Mouse (Mus musculus) CH12.LX (cell line): ENCODE results near the gene Manbal. TPM values are rescaled to one million over a fixed set of nuclear protein-coding genes. Genes with fewer than 3 reads are reported as not detected.
A peak's percentile ranks its signal among the peaks of the same experiment; 100 is the strongest.

Experiments used
- DNase-seq: peaks from one replicate; pipeline ENCODE4 v3.0.0-alpha.2; 2013; ENCODE audit errors: extremely low read depth
- H3K27ac ChIP-seq: 2 replicates; pipeline ENCODE4 v1.5.1; 2012; ENCODE audit warnings: low read depth, mild to moderate bottlenecking, control low read depth, moderate library complexity; ENCODE audit not compliant: insufficient read depth
- H3K27me3 ChIP-seq: replicated peaks from 2 replicates; pipeline ENCODE3; 2012; ENCODE audit warnings: inconsistent platforms
- H3K36me3 ChIP-seq, 2 experiments: replicated peaks in 1 of 2; 2 replicates each; pipeline versions ENCODE3 to v1.6.1; 2012; ENCODE audit warnings: inconsistent platforms in 1 of 2, low read length in 1 of 2, mild to moderate bottlenecking in 1 of 2, mixed read lengths in 1 of 2, moderate library complexity in 1 of 2; ENCODE audit not compliant: control insufficient read depth in 1 of 2, insufficient read depth in 1 of 2
- H3K4me1 ChIP-seq, 2 experiments: 2 replicates each; pipeline ENCODE4 v1.6.1; 2012; ENCODE audit warnings: inconsistent platforms in 1 of 2, moderate library complexity in 1 of 2; ENCODE audit not compliant: insufficient read depth in 2 of 2, control insufficient read depth in 1 of 2
- H3K4me2 ChIP-seq: 2 replicates; pipeline ENCODE4 v1.6.1; 2012; ENCODE audit warnings: low read depth, mild to moderate bottlenecking, control low read depth; ENCODE audit not compliant: poor library complexity, insufficient read depth, severe bottlenecking
- H3K4me3 ChIP-seq, 3 experiments: fragments of 150-350 bp in 1 of 3; sonication (generic) in 1 of 3; replicated peaks in 1 of 3; 2 replicates each; pipeline versions ENCODE3 to v1.5.1; 2011 to 2012; ENCODE audit warnings: low read depth in 2 of 3, low read length in 2 of 3, mild to moderate bottlenecking in 2 of 3, moderate library complexity in 2 of 3, control low read depth in 1 of 3, improper control_type of control experiment in 1 of 3, inconsistent platforms in 1 of 3, mixed read lengths in 1 of 3; ENCODE audit not compliant: poor library complexity in 1 of 3
- H3K79me2 ChIP-seq: replicated peaks from 2 replicates; pipeline ENCODE4 v1.6.1; 2012; ENCODE audit warnings: mild to moderate bottlenecking, moderate library complexity; ENCODE audit not compliant: control insufficient read depth, poor library complexity, insufficient read depth, severe bottlenecking; ENCODE audit errors: extremely low read depth
- H3K9ac ChIP-seq: 2 replicates; pipeline ENCODE4 v1.6.1; 2012; ENCODE audit warnings: low read depth, mild to moderate bottlenecking, control low read depth, moderate library complexity; ENCODE audit not compliant: insufficient read depth
- H3K9me3 ChIP-seq: replicated peaks from 2 replicates; pipeline ENCODE3; 2012; ENCODE audit warnings: low read length, inconsistent platforms, mixed read lengths
- BHLHE40 ChIP-seq: IDR thresholded peaks from 2 replicates; pipeline ENCODE4 v1.6.1; 2011; ENCODE audit warnings: mild to moderate bottlenecking, low read depth, low read length, improper control_type of control experiment
- CHD1 ChIP-seq: IDR thresholded peaks from 2 replicates; pipeline ENCODE4 v1.6.1; 2012; ENCODE audit warnings: low read depth, low read length, improper control_type of control experiment, inconsistent platforms
- CHD2 ChIP-seq: IDR thresholded peaks from 2 replicates; pipeline ENCODE4 v1.6.1; 2011; ENCODE audit warnings: low read length, improper control_type of control experiment
- CTCF ChIP-seq, 2 experiments: IDR thresholded peaks in 1 of 2; conservative IDR thresholded peaks in 1 of 2; 2 replicates each; pipeline ENCODE4 v1.5.1; 2011 to 2012; ENCODE audit warnings: low read depth in 2 of 2, low read length in 2 of 2, improper control_type of control experiment in 1 of 2, inconsistent platforms in 1 of 2, mild to moderate bottlenecking in 1 of 2, moderate library complexity in 1 of 2
- E2F4 ChIP-seq: IDR thresholded peaks from 2 replicates; pipeline ENCODE4 v1.6.1; 2011; ENCODE audit warnings: low read depth, low read length, improper control_type of control experiment; ENCODE audit not compliant: insufficient replicate concordance
- ELF1 ChIP-seq: IDR thresholded peaks from 2 replicates; pipeline ENCODE4 v1.6.1; 2014; ENCODE audit warnings: low read depth, mild to moderate bottlenecking, inconsistent platforms, low read length, improper control_type of control experiment
- EP300 ChIP-seq: IDR thresholded peaks from 2 replicates; pipeline ENCODE4 v1.6.1; 2011; ENCODE audit warnings: low read length, improper control_type of control experiment
- ETS1 ChIP-seq: conservative IDR thresholded peaks from 2 replicates; pipeline ENCODE4 v1.6.1; 2012; ENCODE audit warnings: low read depth, mild to moderate bottlenecking, inconsistent platforms, low read length, improper control_type of control experiment, moderate library complexity
- GABPA ChIP-seq: IDR thresholded peaks from 2 replicates; pipeline ENCODE4 v1.6.1; 2012; ENCODE audit warnings: low read depth, low read length, improper control_type of control experiment, inconsistent platforms; ENCODE audit not compliant: insufficient replicate concordance
- HCFC1 ChIP-seq: IDR thresholded peaks from 2 replicates; pipeline ENCODE4 v1.6.1; 2012; ENCODE audit warnings: low read depth, mild to moderate bottlenecking, inconsistent platforms, low read length, improper control_type of control experiment
- IRF4 ChIP-seq: IDR thresholded peaks from 2 replicates; pipeline ENCODE4 v1.6.1; 2014; ENCODE audit warnings: low read depth, mild to moderate bottlenecking, inconsistent platforms, low read length, improper control_type of control experiment
- JUN ChIP-seq: IDR thresholded peaks from 2 replicates; pipeline ENCODE4 v1.6.1; 2011; ENCODE audit warnings: low read depth, mild to moderate bottlenecking, low read length, improper control_type of control experiment, moderate library complexity; ENCODE audit not compliant: insufficient read depth
- JUND ChIP-seq: conservative IDR thresholded peaks from 2 replicates; pipeline ENCODE4 v1.6.1; 2011; ENCODE audit warnings: low read depth, low read length, improper control_type of control experiment
- KAT2A ChIP-seq: IDR thresholded peaks from 2 replicates; pipeline ENCODE4 v1.6.1; 2012; ENCODE audit warnings: low read length, improper control_type of control experiment, inconsistent platforms; ENCODE audit not compliant: insufficient replicate concordance
- MAFK ChIP-seq: IDR thresholded peaks from 2 replicates; pipeline ENCODE4 v1.6.1; 2011; ENCODE audit warnings: low read length, improper control_type of control experiment; ENCODE audit not compliant: insufficient replicate concordance
- MAX ChIP-seq: IDR thresholded peaks from 2 replicates; pipeline ENCODE4 v1.6.1; 2011; ENCODE audit warnings: low read length, improper control_type of control experiment
- MAZ ChIP-seq: IDR thresholded peaks from 2 replicates; pipeline ENCODE4 v1.6.1; 2012; ENCODE audit warnings: low read depth, mild to moderate bottlenecking, inconsistent platforms, low read length, improper control_type of control experiment, moderate library complexity
- MEF2A ChIP-seq: IDR thresholded peaks from 2 replicates; pipeline ENCODE4 v1.6.1; 2014; ENCODE audit warnings: low read depth, mild to moderate bottlenecking, inconsistent platforms, low read length, improper control_type of control experiment, borderline replicate concordance
- MXI1 ChIP-seq: IDR thresholded peaks from 2 replicates; pipeline ENCODE4 v1.6.1; 2011; ENCODE audit warnings: mild to moderate bottlenecking, low read depth, low read length, improper control_type of control experiment
- MYC ChIP-seq: IDR thresholded peaks from 2 replicates; pipeline ENCODE4 v1.6.1; 2011; ENCODE audit warnings: low read depth, mild to moderate bottlenecking, improper control_type of control experiment, low read length
- NELFE ChIP-seq: IDR thresholded peaks from 2 replicates; pipeline ENCODE4 v1.6.1; 2011; ENCODE audit warnings: low read depth, low read length, improper control_type of control experiment
- NRF1 ChIP-seq: IDR thresholded peaks from 2 replicates; pipeline ENCODE4 v1.6.1; 2014; ENCODE audit warnings: low read depth, mild to moderate bottlenecking, inconsistent platforms, low read length, improper control_type of control experiment, moderate library complexity
- PAX5 ChIP-seq: IDR thresholded peaks from 2 replicates; pipeline ENCODE4 v1.6.1; 2012; ENCODE audit warnings: low read length, inconsistent platforms, mixed read lengths
- POLR2A ChIP-seq: IDR thresholded peaks from 2 replicates; pipeline ENCODE4 v1.6.1; 2011; ENCODE audit warnings: low read depth, mild to moderate bottlenecking, improper control_type of control experiment, low read length
- POLR2AphosphoS2 ChIP-seq: IDR thresholded peaks from 2 replicates; pipeline ENCODE4 v1.6.1; 2011; ENCODE audit warnings: low read depth, low read length, improper control_type of control experiment
- RAD21 ChIP-seq: IDR thresholded peaks from 2 replicates; pipeline ENCODE4 v1.6.1; 2011; ENCODE audit warnings: low read depth, mild to moderate bottlenecking, low read length, improper control_type of control experiment, moderate library complexity
- RCOR1 ChIP-seq: conservative IDR thresholded peaks from 2 replicates; pipeline ENCODE4 v1.6.1; 2012; ENCODE audit warnings: low read depth, mild to moderate bottlenecking, inconsistent platforms, low read length, improper control_type of control experiment
- SIN3A ChIP-seq: IDR thresholded peaks from 2 replicates; pipeline ENCODE4 v1.6.1; 2012; ENCODE audit warnings: low read length, improper control_type of control experiment, inconsistent platforms
- SMC3 ChIP-seq: IDR thresholded peaks from 2 replicates; pipeline ENCODE4 v1.6.1; 2011; ENCODE audit warnings: low read depth, low read length, improper control_type of control experiment
- TBP ChIP-seq: conservative IDR thresholded peaks from 2 replicates; pipeline ENCODE4 v1.6.1; 2011; ENCODE audit warnings: low read depth, low read length, improper control_type of control experiment
- TCF12 ChIP-seq: IDR thresholded peaks from 2 replicates; pipeline ENCODE4 v1.6.1; 2014; ENCODE audit warnings: low read depth, mild to moderate bottlenecking, inconsistent platforms, low read length, improper control_type of control experiment
- UBTF ChIP-seq: IDR thresholded peaks from 2 replicates; pipeline ENCODE4 v1.6.1; 2012; ENCODE audit warnings: low read depth, mild to moderate bottlenecking, inconsistent platforms, low read length, improper control_type of control experiment, moderate library complexity
- USF1 ChIP-seq: IDR thresholded peaks from 2 replicates; pipeline ENCODE4 v1.6.1; 2014; ENCODE audit warnings: low read depth, mild to moderate bottlenecking, inconsistent platforms, low read length, improper control_type of control experiment
- USF2 ChIP-seq: conservative IDR thresholded peaks from 2 replicates; pipeline ENCODE4 v1.6.1; 2011; ENCODE audit warnings: low read depth, low read length, improper control_type of control experiment
- ZC3H11A ChIP-seq: IDR thresholded peaks from 2 replicates; pipeline ENCODE4 v1.6.1; 2012; ENCODE audit warnings: low read depth, mild to moderate bottlenecking, inconsistent platforms, low read length, improper control_type of control experiment
- ZKSCAN1 ChIP-seq: IDR thresholded peaks from 2 replicates; pipeline ENCODE4 v1.6.1; 2012; ENCODE audit warnings: low read depth, inconsistent platforms, low read length, improper control_type of control experiment, borderline replicate concordance
- ZMIZ1 ChIP-seq: IDR thresholded peaks from 2 replicates; pipeline ENCODE4 v1.6.1; 2012; ENCODE audit warnings: low read depth, mild to moderate bottlenecking, inconsistent platforms, low read length, improper control_type of control experiment
- ZNF384 ChIP-seq: IDR thresholded peaks from 2 replicates; pipeline ENCODE4 v1.6.1; 2012; ENCODE audit warnings: low read depth, low read length, improper control_type of control experiment, inconsistent platforms
- dilution Hi-C: fragments of 300-500 bp; cut with MboI; formaldehyde crosslinking; loops from 2 replicates; pipeline ENCODE4 v1.14.3; 2020; ENCODE audit warnings: low sequenced_read_pairs; ENCODE audit not compliant: extremely low pct_unique_long_range_greater_than_20kb, extremely low pct_ligation_motif_present
- in situ Hi-C: fragments of 300-500 bp; cut with MboI; formaldehyde crosslinking; loops from 3 replicates; pipeline ENCODE4 v1.14.3; 2019; ENCODE audit warnings: low sequenced_read_pairs, low pct_ligation_motif_present, low pct_unique_long_range_greater_than_20kb, mixed read lengths
- polyA plus RNA-seq: library from polyadenylated mRNA; unstranded; fragments of >175 nt; gene quantifications from 2 replicates; pipeline ENCODE4 v1.2.1, GENCODE M21; 2012; ENCODE audit warnings: low read depth; ENCODE audit not compliant: insufficient read length
- total RNA-seq, 2 experiments: library from RNA; depleted of rRNA; stranded (reverse); fragments of 300-350 nt in 1 of 2; fragments of >200 nt in 1 of 2; gene quantifications; 2 replicates each; pipeline ENCODE4 v1.2.3; 2012 to 2014

Manbal gene
- total and polyA plus RNA-seq, 3 experiments, result 13.7 to 29.4 (median 17.0) TPM

DNA sequence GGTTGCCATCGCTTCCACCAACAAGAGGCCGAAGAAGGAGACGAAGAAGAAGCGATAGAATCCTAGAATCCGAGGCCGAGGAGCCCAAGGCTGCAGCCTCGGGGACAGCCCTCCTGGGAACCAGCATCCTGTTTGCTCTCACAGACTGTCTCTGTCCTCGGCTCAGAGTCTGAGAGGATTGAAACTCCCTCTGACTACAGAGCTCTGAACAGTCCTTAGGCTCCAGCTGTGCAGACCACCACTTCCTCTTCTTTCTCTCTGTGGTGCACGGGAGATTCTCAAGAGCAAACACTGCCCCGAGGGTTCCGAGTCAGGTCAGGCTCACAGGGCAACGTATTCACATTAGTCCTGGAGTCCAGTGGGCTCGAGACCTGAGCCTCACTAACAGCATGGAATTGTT lies 28.6 kb downstream of the Manbal start:
- TF ChIP-seq EP300 (peak; percentile 80), MXI1 (no peak), CTCF (conservative IDR thresholded peaks at IDR 0.05 in 1 of 2, IDR thresholded peaks at IDR 0.05 in 1 of 2; ENCODE audit: low read depth in 2 of 2, low read length in 2 of 2) (no peak), ZKSCAN1 (no peak), ZMIZ1 (no peak), MYC (no peak), CHD1 (no peak), IRF4 (peak; percentile 64; the same call in 1 of the 2 replicates), BHLHE40 (peak; percentile 84), ETS1 (peak; percentile 68), NRF1 (no peak), MEF2A (no peak), MAZ (no peak), MAX (no peak), USF2 (no peak), SIN3A (peak; percentile 59; the same call in 1 of the 2 replicates), MAFK (no peak), POLR2AphosphoS2 (no peak), TBP (0 out of 2 replicates have a peak, but pooled peaks have one; percentile 45), JUND (no peak), PAX5 (no peak), KAT2A (no peak), NELFE (no peak), SMC3 (no peak), CHD2 (no peak), ELF1 (no peak), POLR2A (no peak), UBTF (no peak; the same call in 1 of the 2 replicates), ZNF384 (no peak), E2F4 (no peak), TCF12 (0 out of 2 replicates have a peak, but pooled peaks have one; percentile 51), RAD21 (no peak), JUN (no peak), HCFC1 (no peak), USF1 (no peak), RCOR1 (no peak), ZC3H11A (no peak), GABPA (no peak)
- Histone ChIP-seq H3K4me1 (peaks cover 26 to 67% of the 10 kb centered on the region in 2 experiments), H3K4me2 (no peak overlapping the region), H3K9me3 (peaks cover 7% of the 10 kb centered on the region), H3K27me3 (no peaks in the 10 kb centered on the region), H3K79me2 (no peaks in the 10 kb centered on the region), H3K27ac (no peak overlapping the region), H3K9ac (no peak overlapping the region), H3K36me3 (peaks cover 25 to 68% of the 10 kb centered on the region in 2 experiments), H3K4me3 (no peak overlapping the region)
- dilution Hi-C loops, result no loop called here
- peak; percentile 80 for DNase-seq
- in situ Hi-C loops, result no loop called here
